Mouse (Mus musculus): ENCODE measurements around the gene Pacrg. TPM values are rescaled to one million over a fixed set of nuclear protein-coding genes. Genes with fewer than 3 reads are reported as not detected.

Pacrg gene
- total and polyA plus RNA-seq, 3 experiments: not detected

DNA sequence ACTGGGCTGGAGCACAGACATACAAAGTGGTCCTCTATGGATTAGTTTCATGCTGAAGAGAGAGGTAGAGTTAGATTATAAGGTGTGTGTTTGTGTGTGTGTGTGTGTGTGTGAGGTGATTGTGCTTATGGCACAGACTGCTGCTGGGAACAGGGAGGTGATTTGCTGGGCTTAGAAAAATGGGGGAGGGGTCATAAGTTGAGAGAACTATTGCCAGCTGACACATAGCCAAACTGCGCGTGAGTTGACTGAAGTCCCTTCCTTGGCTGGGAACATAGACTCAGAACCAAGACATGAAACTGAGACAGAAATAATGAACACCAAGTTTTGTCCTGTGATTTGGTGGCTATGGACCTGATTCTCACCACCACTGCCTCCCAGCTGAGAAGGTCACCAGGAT lies 351.2 kb downstream of the Pacrg start:
- H3K27me3 ChIP-seq (ENCODE audit: control insufficient read depth in 1 of 2, insufficient read depth in 2 of 2, low read length in 2 of 2): no peaks in the 10 kb centered on the region
- H3K36me3 ChIP-seq (ENCODE audit: control insufficient read depth in 1 of 2, insufficient read depth in 2 of 2, low read length in 2 of 2): no peaks in the 10 kb centered on the region
- H3K4me3 ChIP-seq (ENCODE audit: control insufficient read depth in 1 of 2, insufficient read depth in 1 of 2, low read depth in 2 of 2, low read length in 2 of 2): no peak overlapping the region

GRCm38 (mm10) chr17:10483945-10484546 lies 356.1 kb downstream of the Pacrg start:
- Histone ChIP-seq H3K9me3 (replicated peaks; ENCODE audit: insufficient read depth, low read length) (no peaks in the 10 kb centered on the region), H3K4me1 (ENCODE audit: control insufficient read depth in 1 of 2, insufficient read depth in 2 of 2, low read length in 2 of 2) (no peaks in the 10 kb centered on the region), H3K4me3 (ENCODE audit: control insufficient read depth in 1 of 2, insufficient read depth in 1 of 2, low read depth in 2 of 2, low read length in 2 of 2) (no peak overlapping the region), H3K27ac (ENCODE audit: control insufficient read depth, low read depth, low read length) (no peak overlapping the region), H3K27me3 (ENCODE audit: control insufficient read depth in 1 of 2, insufficient read depth in 2 of 2, low read length in 2 of 2) (no peaks in the 10 kb centered on the region), H3K36me3 (ENCODE audit: control insufficient read depth in 1 of 2, insufficient read depth in 2 of 2, low read length in 2 of 2) (no peaks in the 10 kb centered on the region), H3K79me2 (ENCODE audit: control insufficient read depth, insufficient read depth, low read length, poor library complexity) (no peaks in the 10 kb centered on the region), H3K9ac (ENCODE audit: control insufficient read depth, low read depth, low read length, poor library complexity, severe bottlenecking) (no peak overlapping the region)
- DNase-seq (ENCODE audit: low read depth, low spot score): no peak
- TF ChIP-seq ETS1 (IDR thresholded peaks at IDR 0.05; ENCODE audit: low read depth, low read length): no peak

More for the DNA sequence above, 351.2 kb downstream of the Pacrg start:
- no peak for DNase-seq (ENCODE audit: low read depth, low spot score)
- H3K9ac ChIP-seq (ENCODE audit: control insufficient read depth, low read depth, low read length, poor library complexity, severe bottlenecking): no peak overlapping the region
- no peak overlapping the region for H3K27ac ChIP-seq (ENCODE audit: control insufficient read depth, low read depth, low read length)
- no peaks in the 10 kb centered on the region for H3K4me1 ChIP-seq (ENCODE audit: control insufficient read depth in 1 of 2, insufficient read depth in 2 of 2, low read length in 2 of 2)
- no peaks in the 10 kb centered on the region for H3K79me2 ChIP-seq (ENCODE audit: control insufficient read depth, insufficient read depth, low read length, poor library complexity)
- TF ChIP-seq MAZ (IDR thresholded peaks at IDR 0.05; ENCODE audit: low read depth, low read length) (no peak), ELF1 (IDR thresholded peaks at IDR 0.05; ENCODE audit: low read depth, low read length) (no peak), ZMIZ1 (IDR thresholded peaks at IDR 0.05; ENCODE audit: low read depth, low read length) (no peak), CHD2 (IDR thresholded peaks at IDR 0.05; ENCODE audit: low read length) (no peak), USF2 (IDR thresholded peaks at IDR 0.05; ENCODE audit: borderline replicate concordance in 1 of 2, insufficient read depth in 1 of 2, low read depth in 1 of 2, low read length in 2 of 2) (no peak), RCOR1 (IDR thresholded peaks at IDR 0.05; ENCODE audit: low read depth, low read length) (no peak), ETS1 (IDR thresholded peaks at IDR 0.05; ENCODE audit: low read depth, low read length) (no peak), KAT2A (conservative IDR thresholded peaks at IDR 0.05; ENCODE audit: low read depth, low read length) (no peak), USF1 (IDR thresholded peaks at IDR 0.05; ENCODE audit: low read depth, low read length) (no peak), BHLHE40 (IDR thresholded peaks at IDR 0.05; ENCODE audit: borderline replicate concordance, low read depth, low read length) (no peak), TBP (IDR thresholded peaks at IDR 0.05; ENCODE audit: low read depth, low read length) (no peak), MYB (IDR thresholded peaks at IDR 0.05; ENCODE audit: low read depth, low read length) (no peak), MXI1 (IDR thresholded peaks at IDR 0.05; ENCODE audit: low read depth, low read length) (no peak)
- no peaks in the 10 kb centered on the region for H3K9me3 ChIP-seq (replicated peaks; ENCODE audit: insufficient read depth, low read length)

GRCm38 (mm10) chr17:10481081-10481480 lies 359.0 kb downstream of the Pacrg start:
- H3K4me1 ChIP-seq (ENCODE audit: control insufficient read depth in 1 of 2, insufficient read depth in 2 of 2, low read length in 2 of 2): no peaks in the 10 kb centered on the region
- DNase-seq (ENCODE audit: low read depth, low spot score): no peak
- H3K4me3 ChIP-seq (ENCODE audit: control insufficient read depth in 1 of 2, insufficient read depth in 1 of 2, low read depth in 2 of 2, low read length in 2 of 2): no peak overlapping the region
- H3K36me3 ChIP-seq (ENCODE audit: control insufficient read depth in 1 of 2, insufficient read depth in 2 of 2, low read length in 2 of 2): no peaks in the 10 kb centered on the region
- no peak overlapping the region for H3K9ac ChIP-seq (ENCODE audit: control insufficient read depth, low read depth, low read length, poor library complexity, severe bottlenecking)
- no peak overlapping the region for H3K27ac ChIP-seq (ENCODE audit: control insufficient read depth, low read depth, low read length)
- no peaks in the 10 kb centered on the region for H3K79me2 ChIP-seq (ENCODE audit: control insufficient read depth, insufficient read depth, low read length, poor library complexity)
- TF ChIP-seq MYB (IDR thresholded peaks at IDR 0.05; ENCODE audit: low read depth, low read length) (no peak), MAX (IDR thresholded peaks at IDR 0.05; ENCODE audit: low read length) (no peak), UBTF (IDR thresholded peaks at IDR 0.05; ENCODE audit: borderline replicate concordance, insufficient read depth, low read depth, low read length) (no peak), NRF1 (IDR thresholded peaks at IDR 0.05; ENCODE audit: insufficient read depth, low read depth, low read length, poor library complexity, severe bottlenecking) (no peak), MXI1 (IDR thresholded peaks at IDR 0.05; ENCODE audit: low read depth, low read length) (no peak), ZMIZ1 (IDR thresholded peaks at IDR 0.05; ENCODE audit: low read depth, low read length) (no peak), E2F4 (IDR thresholded peaks at IDR 0.05; ENCODE audit: borderline replicate concordance, low read depth, low read length) (no peak), ZKSCAN1 (IDR thresholded peaks at IDR 0.05; ENCODE audit: low read depth, low read length) (no peak), MAZ (IDR thresholded peaks at IDR 0.05; ENCODE audit: low read depth, low read length) (no peak)
- no peaks in the 10 kb centered on the region for H3K9me3 ChIP-seq (replicated peaks; ENCODE audit: insufficient read depth, low read length)
- H3K27me3 ChIP-seq (ENCODE audit: control insufficient read depth in 1 of 2, insufficient read depth in 2 of 2, low read length in 2 of 2): no peaks in the 10 kb centered on the region

Measured in MEL (cell line).